Mouse (Mus musculus): ENCODE measurements around the gene Mapk11.

DNA sequence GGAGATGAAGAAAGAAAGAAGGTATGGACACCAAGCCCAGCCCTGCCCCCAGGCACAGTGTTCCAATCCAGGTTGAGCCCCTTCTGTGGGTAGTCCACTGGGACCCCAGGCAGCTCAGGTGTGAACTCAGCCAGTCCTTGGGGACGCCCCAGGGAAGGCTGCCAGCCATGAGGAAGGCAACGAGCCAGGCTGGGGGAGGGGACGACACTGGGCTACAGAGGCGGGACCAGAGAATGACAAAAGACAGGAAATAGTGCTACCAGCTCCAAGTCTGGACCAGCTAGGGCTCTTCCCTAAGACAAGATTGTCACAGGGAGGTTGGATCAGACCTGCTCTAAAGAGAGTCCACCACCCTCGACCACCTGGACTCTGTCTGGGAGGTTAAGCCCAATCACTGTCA, 27.7 kb upstream of the Mapk11 start:
- TF ChIP-seq CTCF (IDR thresholded peaks at IDR 0.05; ENCODE audit: low read depth, low read length): no peak
- TF ChIP-seq POLR2A (IDR thresholded peaks at IDR 0.05; ENCODE audit: borderline replicate concordance, low read depth, low read length): no peak

Measured in bone marrow macrophage, adult 2 months (primary cell).